Mouse (Mus musculus): ENCODE measurements around the gene Kcnb1. TPM values are rescaled to one million over a fixed set of nuclear protein-coding genes. Genes with fewer than 3 reads are reported as not detected.

Gene Kcnb1
- polyA plus RNA-seq (2016; fragmentation: Nextera tagmentation; extraction: Ambion mirVana), result 0.93 and 1.3 TPM in 2 replicates

DNA sequence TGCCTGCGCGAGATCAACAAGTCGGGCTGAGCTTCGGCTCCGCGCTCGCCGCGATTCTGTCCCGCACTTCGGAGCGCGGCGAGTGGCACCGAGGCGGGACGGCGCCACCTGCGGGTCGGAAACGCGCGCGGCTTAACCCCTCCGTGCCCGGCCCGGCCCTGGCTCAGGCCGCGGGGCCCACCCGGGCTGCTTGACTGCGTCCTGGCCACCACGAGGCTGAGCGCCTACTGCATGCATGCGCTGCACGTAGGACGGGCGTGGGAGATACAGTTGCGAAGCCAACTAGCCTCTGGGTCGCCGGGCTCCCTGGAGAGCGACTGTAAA, at the start of gene Kcnb1:
Gene Kcnb1, minus strand, starts transcription at position 80 of the 324 bp plus-strand sequence.
- Histone ChIP-seq H3K27ac (no peak within 1 kb of the TSS), H3K4me2 (replicated peaks) (peak within 1 kb of the TSS; percentile 87), H3K4me3 (peak within 1 kb of the TSS; percentile 53), H3K9ac (peak within 1 kb of the TSS; percentile 57), H3K4me1 (peaks cover 26% of the 10 kb centered on the region), H3K36me3 (no peaks in the 10 kb centered on the region), H3K27me3 (peaks cover 61% of the 10 kb centered on the region), H3K9me3 (no peaks in the 10 kb centered on the region)
- under 1% methylated on average over 41 of the region's 41 CpGs for WGBS
- peak; percentile 54 for ATAC-seq (ENCODE audit: insufficient number of reproducible peaks, insufficient read depth, low FRiP score, low TSS enrichment)

DNA sequence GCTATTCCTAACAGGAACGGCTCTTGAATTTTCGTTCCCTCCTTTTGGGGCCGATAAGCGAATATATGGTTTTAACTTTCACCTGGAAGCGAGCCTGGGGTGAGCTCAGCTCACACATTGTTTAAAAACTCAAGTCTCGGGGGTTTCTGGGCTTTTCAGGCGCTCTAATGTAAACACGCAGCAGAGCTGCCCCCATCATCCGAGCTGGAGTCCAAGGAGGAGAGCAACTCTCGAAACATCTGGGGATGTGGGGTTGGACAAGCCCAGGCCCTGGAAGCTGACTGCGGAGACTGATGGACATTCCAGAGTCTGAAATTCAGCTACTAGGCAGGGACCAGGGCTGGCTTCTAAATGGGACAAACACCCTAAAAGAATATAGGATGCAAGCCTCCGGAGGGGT, 49.3 kb upstream of the Kcnb1 start:
- Histone ChIP-seq H3K4me2 (replicated peaks) (peak overlapping the region; percentile 79), H3K4me3 (peak overlapping the region; percentile 49), H3K27me3 (peaks cover 4% of the 10 kb centered on the region; the same call in 1 of the 2 replicates), H3K4me1 (peaks cover 33% of the 10 kb centered on the region), H3K36me3 (no peaks in the 10 kb centered on the region), H3K27ac (peak overlapping the region; percentile 30; the same call in 1 of the 2 replicates), H3K9ac (no peak overlapping the region), H3K9me3 (no peaks in the 10 kb centered on the region)
- 8% methylated on average over 12 of the region's 12 CpGs for WGBS
- no peak for ATAC-seq (ENCODE audit: insufficient number of reproducible peaks, insufficient read depth, low FRiP score, low TSS enrichment)

DNA sequence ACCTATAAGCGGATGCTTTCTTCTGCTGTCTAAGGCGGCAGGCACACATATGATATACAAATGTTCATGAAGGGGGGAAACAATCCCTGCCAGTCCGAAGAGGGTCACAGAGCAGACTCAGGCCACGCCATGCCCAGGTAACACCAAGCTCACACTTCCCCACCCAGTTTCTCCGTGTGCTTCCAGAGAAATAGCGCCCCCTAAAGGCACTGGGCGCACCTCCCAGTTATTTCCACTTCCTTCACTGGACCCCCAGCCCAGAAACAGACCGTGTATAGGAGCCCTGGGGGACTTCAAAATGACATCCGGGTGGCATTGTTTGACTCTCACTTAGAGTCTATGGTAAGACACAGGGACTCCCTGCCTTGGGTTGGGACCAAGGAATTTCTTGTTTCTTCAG, 47.3 kb upstream of the Kcnb1 start:
- ATAC-seq (ENCODE audit: insufficient number of reproducible peaks, insufficient read depth, low FRiP score, low TSS enrichment), result no peak
- no peak overlapping the region for H3K27ac ChIP-seq
- H3K4me3 ChIP-seq, result no peak overlapping the region
- H3K9me3 ChIP-seq, result no peaks in the 10 kb centered on the region
- no peak overlapping the region for H3K4me2 ChIP-seq (replicated peaks)
- H3K9ac ChIP-seq, result no peak overlapping the region
- H3K27me3 ChIP-seq, result peaks cover 4% of the 10 kb centered on the region; the same call in 1 of the 2 replicates
- WGBS, result 74% methylated on average over 9 of the region's 9 CpGs
- H3K36me3 ChIP-seq, result no peaks in the 10 kb centered on the region
- H3K4me1 ChIP-seq, result peaks cover 45% of the 10 kb centered on the region

DNA sequence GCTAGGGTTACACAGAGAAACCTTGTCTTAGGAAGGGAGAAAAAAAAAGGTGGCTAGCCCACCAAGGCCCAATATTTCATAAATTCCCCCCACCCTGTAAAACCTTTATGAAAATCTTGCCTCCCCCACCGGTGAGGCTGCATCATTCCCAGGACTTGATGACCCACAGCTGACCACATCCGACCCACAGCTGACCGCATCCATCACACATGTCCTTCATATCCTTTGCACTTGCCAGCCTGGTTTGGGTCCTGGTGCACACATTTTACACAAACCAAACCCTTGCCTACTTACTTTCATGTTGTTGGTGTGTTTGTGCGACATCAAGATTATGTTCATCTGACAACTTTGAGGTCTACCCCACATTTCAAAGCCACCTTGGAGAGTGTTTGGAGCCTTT, 46.2 kb upstream of the Kcnb1 start:
- Histone ChIP-seq H3K9ac (no peak overlapping the region), H3K4me1 (peaks cover 48% of the 10 kb centered on the region), H3K27ac (no peak overlapping the region), H3K36me3 (no peaks in the 10 kb centered on the region), H3K4me2 (replicated peaks) (no peak overlapping the region), H3K27me3 (peaks cover 4% of the 10 kb centered on the region; the same call in 1 of the 2 replicates), H3K4me3 (no peak overlapping the region), H3K9me3 (no peaks in the 10 kb centered on the region)
- no peak for ATAC-seq (ENCODE audit: insufficient number of reproducible peaks, insufficient read depth, low FRiP score, low TSS enrichment)
- whole genome bisulfite sequencing, result 96% methylated on average over 4 of the region's 4 CpGs

DNA sequence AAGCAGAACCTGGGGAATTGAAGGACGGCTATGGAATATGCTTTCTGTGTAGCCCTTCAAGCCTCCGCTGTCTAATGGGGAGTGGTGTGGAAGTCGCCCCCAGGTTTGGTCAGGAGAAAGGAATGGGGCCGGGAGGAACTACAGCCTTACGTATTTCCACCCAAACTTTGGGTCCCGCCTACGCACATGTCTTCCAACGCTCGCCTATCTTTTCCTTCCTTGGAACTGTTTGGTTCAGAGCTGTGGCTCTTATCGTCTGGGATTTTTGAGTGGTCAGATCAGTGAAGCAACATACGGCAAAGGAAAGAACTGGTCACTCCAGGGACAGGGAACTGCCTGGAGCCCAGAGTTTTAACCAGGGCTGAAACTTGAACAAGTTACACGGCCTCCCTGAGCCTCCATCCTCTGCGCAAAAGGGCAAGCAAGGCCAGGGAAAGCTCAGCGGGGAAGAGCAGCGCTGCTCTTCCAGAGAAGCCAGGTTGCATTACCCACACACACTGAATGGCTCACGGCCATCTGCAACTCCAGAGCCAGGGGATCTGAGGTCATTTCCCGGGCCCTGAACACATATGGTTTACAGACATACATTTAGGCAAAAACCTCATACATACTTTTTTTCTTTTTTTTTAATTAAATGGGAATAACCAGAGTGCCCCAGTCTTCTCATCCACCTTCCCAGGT, 45.5 kb upstream of the Kcnb1 start:
- Histone ChIP-seq H3K4me3 (no peak overlapping the region), H3K9ac (no peak overlapping the region), H3K27ac (no peak overlapping the region; the same call in 1 of the 2 replicates), H3K4me2 (replicated peaks) (no peak overlapping the region), H3K27me3 (peaks cover 4% of the 10 kb centered on the region; the same call in 1 of the 2 replicates), H3K4me1 (peaks cover 43% of the 10 kb centered on the region), H3K36me3 (no peaks in the 10 kb centered on the region), H3K9me3 (no peaks in the 10 kb centered on the region)
- 67% methylated on average over 17 of the region's 17 CpGs for WGBS
- ATAC-seq (ENCODE audit: insufficient number of reproducible peaks, insufficient read depth, low FRiP score, low TSS enrichment), result no peak

DNA sequence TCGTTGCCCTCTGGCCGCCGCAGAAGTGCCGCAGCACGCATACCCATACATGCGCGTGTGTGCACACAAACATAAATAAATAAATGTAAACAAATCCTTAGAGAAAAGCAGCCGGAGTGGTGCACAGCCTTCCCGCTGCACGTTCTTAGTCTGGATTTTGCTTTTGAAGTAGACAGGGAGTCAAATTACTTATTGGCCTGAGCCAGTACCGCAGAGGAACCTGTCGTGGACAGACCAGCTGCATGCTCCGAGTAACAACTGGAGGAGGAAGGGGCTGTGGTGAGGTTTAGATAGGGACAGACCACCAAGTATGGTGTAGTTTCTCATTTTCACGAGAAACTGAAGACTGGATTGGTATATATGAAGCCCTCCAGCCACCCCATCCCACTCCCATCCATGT, 43.8 kb upstream of the Kcnb1 start:
- Histone ChIP-seq H3K4me1 (peaks cover 33% of the 10 kb centered on the region), H3K27me3 (peaks cover 4% of the 10 kb centered on the region; the same call in 1 of the 2 replicates), H3K9me3 (no peaks in the 10 kb centered on the region), H3K4me3 (no peak overlapping the region), H3K27ac (0 out of 2 replicates have a peak overlapping the region, but pooled peaks have one; percentile 61), H3K36me3 (no peaks in the 10 kb centered on the region), H3K4me2 (replicated peaks) (peak overlapping the region; percentile 33), H3K9ac (no peak overlapping the region)
- 32% methylated on average over 14 of the region's 14 CpGs for WGBS
- ATAC-seq (ENCODE audit: insufficient number of reproducible peaks, insufficient read depth, low FRiP score, low TSS enrichment), result no peak

DNA sequence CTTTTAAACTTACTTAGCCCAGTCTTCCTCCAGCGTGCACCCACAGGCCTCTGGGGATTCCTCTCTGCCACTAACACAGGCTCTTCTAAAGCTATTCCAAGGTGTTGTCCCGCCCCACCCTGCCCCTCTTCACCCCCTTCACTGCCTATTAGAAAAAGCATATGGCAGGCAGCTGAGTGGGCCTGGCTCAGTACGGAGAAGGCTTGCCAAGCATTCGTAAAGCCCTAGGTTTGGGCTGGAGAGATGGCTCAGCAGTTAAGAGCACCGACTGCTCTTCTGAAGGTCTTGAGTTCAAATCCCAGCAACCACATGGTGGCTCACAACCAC, 43.0 kb upstream of the Kcnb1 start:
- WGBS, result 68% methylated on average over 5 of the region's 5 CpGs

DNA sequence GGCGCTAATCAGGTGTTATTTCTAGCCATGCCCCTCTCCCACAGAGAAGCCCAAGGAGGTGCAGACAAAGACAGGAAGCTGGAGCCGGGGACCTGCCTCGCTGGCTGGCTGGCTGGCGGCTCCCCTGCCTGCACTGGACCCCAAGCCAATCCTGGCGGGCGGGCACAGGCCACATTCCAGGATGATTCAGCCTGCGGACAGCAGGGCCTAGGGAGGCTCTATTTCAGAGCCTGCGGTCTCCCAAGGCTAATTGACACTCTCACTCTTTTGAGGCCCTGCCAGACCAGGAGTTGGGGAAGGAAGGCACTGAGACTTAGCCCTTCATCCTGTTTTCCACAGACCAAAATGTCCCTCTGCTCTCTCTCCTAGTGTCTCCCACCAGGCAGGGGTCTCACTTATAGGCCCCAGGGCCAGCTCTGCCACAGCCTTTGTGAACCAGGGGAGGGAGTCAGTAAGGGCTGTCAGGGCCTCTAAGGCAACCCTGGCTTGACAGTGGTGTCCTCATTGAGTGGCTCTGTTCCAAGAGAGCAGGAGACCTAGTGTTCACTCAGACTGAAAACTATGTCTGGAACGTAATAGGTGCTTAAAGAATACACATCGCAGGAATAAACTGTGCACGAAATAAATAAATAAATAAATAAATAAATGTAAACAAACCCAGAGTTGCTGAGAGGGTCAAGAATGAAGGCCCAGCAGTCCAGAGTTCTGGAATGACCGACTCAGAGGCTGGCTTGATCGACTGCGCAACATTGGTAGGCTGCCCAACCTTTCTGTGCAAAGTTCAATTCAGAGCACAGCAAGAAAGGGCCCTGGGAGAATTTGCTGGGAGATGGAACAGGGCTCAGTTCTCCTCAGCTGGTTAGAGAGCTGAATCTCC, 42.4 kb upstream of the Kcnb1 start:
- Histone ChIP-seq H3K4me2 (replicated peaks) (no peak overlapping the region), H3K27ac (peak overlapping the region; percentile 37; the same call in 1 of the 2 replicates), H3K9ac (no peak overlapping the region), H3K4me1 (peaks cover 28% of the 10 kb centered on the region), H3K9me3 (no peaks in the 10 kb centered on the region), H3K36me3 (no peaks in the 10 kb centered on the region), H3K27me3 (no peaks in the 10 kb centered on the region), H3K4me3 (no peak overlapping the region)
- WGBS, result 46% methylated on average over 14 of the region's 14 CpGs
- no peak for ATAC-seq (ENCODE audit: insufficient number of reproducible peaks, insufficient read depth, low FRiP score, low TSS enrichment)

More for the DNA sequence above, 43.0 kb upstream of the Kcnb1 start:
- Histone ChIP-seq H3K4me2 (replicated peaks) (no peak overlapping the region), H3K9me3 (no peaks in the 10 kb centered on the region), H3K27me3 (no peaks in the 10 kb centered on the region), H3K36me3 (no peaks in the 10 kb centered on the region), H3K9ac (no peak overlapping the region), H3K4me1 (peaks cover 28% of the 10 kb centered on the region), H3K27ac (no peak overlapping the region), H3K4me3 (no peak overlapping the region)
- no peak for ATAC-seq (ENCODE audit: insufficient number of reproducible peaks, insufficient read depth, low FRiP score, low TSS enrichment)

DNA sequence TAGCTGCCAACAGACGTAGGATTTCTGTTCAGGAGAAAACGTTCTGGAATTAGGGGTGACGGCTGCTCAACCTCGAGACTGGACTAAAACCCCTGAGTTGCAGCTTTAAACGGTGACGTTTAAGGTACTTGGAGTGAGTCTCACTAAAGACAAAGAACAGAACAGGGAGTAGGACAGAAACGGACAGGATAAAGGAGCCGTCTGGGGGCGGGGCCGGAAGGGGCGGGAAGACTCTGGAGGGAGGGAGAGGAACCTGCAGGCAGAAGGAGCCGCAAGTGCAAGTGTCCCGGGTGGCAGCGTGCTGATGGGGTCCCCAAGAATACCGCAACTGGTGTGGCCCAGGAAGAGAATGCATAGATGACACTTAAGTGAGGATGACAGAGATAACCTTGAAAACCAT, 40.6 kb upstream of the Kcnb1 start:
- Histone ChIP-seq H3K9ac (no peak overlapping the region), H3K9me3 (no peaks in the 10 kb centered on the region), H3K27me3 (no peaks in the 10 kb centered on the region), H3K27ac (no peak overlapping the region), H3K4me2 (replicated peaks) (peak overlapping the region; percentile 16), H3K4me3 (no peak overlapping the region), H3K4me1 (peaks cover 27% of the 10 kb centered on the region), H3K36me3 (no peaks in the 10 kb centered on the region)
- WGBS, result 13% methylated on average over 15 of the region's 15 CpGs
- ATAC-seq (ENCODE audit: insufficient number of reproducible peaks, insufficient read depth, low FRiP score, low TSS enrichment), result no peak

DNA sequence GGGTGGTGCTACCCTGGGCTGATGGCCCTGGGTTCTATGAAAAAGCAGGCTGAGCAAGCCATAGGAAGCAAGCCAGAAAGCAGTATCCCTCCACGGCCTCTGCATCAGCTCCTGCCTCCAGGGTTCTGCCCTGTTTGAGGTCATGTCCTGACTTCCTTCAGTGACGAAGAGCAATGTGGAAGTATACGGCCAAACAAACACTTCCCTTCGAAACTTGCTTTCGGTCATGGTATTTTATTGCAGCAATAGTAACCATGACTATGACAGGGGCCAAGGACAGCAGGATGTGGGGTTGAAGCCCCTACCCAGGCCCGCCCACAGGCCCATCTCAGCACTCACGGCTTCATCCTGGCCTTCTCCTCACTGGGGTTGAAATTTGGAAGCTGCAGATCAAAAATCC, 35.0 kb upstream of the Kcnb1 start:
- H3K4me1 ChIP-seq, result no peaks in the 10 kb centered on the region
- H3K36me3 ChIP-seq, result 0 out of 2 replicates have a peak, but pooled peaks cover 3% of the 10 kb centered on the region
- no peak overlapping the region for H3K4me3 ChIP-seq
- no peaks in the 10 kb centered on the region for H3K27me3 ChIP-seq
- WGBS, result 78% methylated on average over 7 of the region's 7 CpGs
- no peak for ATAC-seq (ENCODE audit: insufficient number of reproducible peaks, insufficient read depth, low FRiP score, low TSS enrichment)
- no peak overlapping the region for H3K9ac ChIP-seq
- no peak overlapping the region for H3K27ac ChIP-seq
- H3K9me3 ChIP-seq, result no peaks in the 10 kb centered on the region
- H3K4me2 ChIP-seq (replicated peaks), result no peak overlapping the region

DNA sequence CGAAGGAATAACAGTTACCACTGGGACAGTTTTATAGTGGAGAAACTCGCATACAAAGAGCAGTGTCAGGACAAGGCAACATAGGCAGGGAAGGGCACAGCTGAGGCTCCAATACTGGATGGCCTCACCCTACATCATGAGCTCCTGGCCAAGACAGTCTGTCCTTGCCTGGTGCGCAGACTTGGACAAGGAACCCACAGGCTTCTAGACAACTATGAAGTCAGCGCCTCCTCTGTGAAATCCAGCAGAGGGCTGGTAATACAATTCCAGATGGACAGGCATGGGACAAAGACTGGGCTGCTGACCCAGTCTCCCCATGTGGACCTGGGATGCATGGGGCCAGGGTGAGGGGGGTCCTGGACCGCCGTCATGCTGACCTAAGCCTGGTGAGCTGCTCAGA, 34.2 kb upstream of the Kcnb1 start:
- Histone ChIP-seq H3K4me2 (replicated peaks) (no peak overlapping the region), H3K36me3 (0 out of 2 replicates have a peak, but pooled peaks cover 3% of the 10 kb centered on the region), H3K4me1 (no peaks in the 10 kb centered on the region), H3K9me3 (no peaks in the 10 kb centered on the region), H3K9ac (no peak overlapping the region), H3K4me3 (no peak overlapping the region), H3K27ac (no peak overlapping the region), H3K27me3 (no peaks in the 10 kb centered on the region)
- 91% methylated on average over 6 of the region's 6 CpGs for WGBS
- ATAC-seq (ENCODE audit: insufficient number of reproducible peaks, insufficient read depth, low FRiP score, low TSS enrichment), result no peak

DNA sequence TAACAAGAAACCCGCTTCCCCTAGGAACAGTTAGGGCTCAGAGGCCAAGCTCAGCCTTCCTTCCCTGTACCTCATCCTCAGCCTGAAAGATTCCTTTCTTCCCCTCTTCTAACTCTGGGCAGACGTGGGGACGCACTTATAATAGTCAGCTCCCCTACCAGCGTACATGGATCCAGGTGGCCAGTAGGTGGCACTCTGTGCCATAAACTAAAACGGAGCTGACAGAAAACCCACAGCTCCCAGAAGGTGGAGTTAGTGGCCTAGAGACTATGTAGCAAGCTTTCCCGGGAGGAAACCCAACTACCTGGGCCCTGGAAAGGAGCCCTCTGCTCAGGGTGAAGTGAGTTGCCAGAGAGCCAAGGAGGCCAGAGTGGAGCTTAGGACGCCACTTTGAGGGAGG, 32.2 kb upstream of the Kcnb1 start:
- H3K4me1 ChIP-seq, result no peaks in the 10 kb centered on the region
- 0 out of 2 replicates have a peak, but pooled peaks cover 5% of the 10 kb centered on the region for H3K36me3 ChIP-seq
- H3K27me3 ChIP-seq, result no peaks in the 10 kb centered on the region
- 24% methylated on average over 7 of the region's 7 CpGs for WGBS
- H3K9me3 ChIP-seq, result no peaks in the 10 kb centered on the region
- no peak for ATAC-seq (ENCODE audit: insufficient number of reproducible peaks, insufficient read depth, low FRiP score, low TSS enrichment)
- H3K4me2 ChIP-seq (replicated peaks), result no peak overlapping the region
- H3K27ac ChIP-seq, result no peak overlapping the region
- H3K9ac ChIP-seq, result no peak overlapping the region
- H3K4me3 ChIP-seq, result no peak overlapping the region
